Mouse (Mus musculus) brain, embryonic 14.5 days (tissue): ENCODE data around the gene Hrc.

Experiments
- CTCF ChIP-seq: fragments of 200-500 bp; IDR thresholded peaks from 2 replicates; pipeline ENCODE4 v1.5.1; 2012; ENCODE audit warnings: inconsistent platforms, mild to moderate bottlenecking, moderate library complexity, borderline replicate concordance; ENCODE audit not compliant: insufficient read depth, insufficient read length; ENCODE audit errors: extremely low read depth
- POLR2A ChIP-seq: fragments of 200-500 bp; IDR thresholded peaks from 2 replicates; pipeline ENCODE4 v1.6.1; 2012; ENCODE audit warnings: mild to moderate bottlenecking, inconsistent platforms, borderline replicate concordance; ENCODE audit not compliant: poor library complexity, insufficient read depth, insufficient read length, severe bottlenecking; ENCODE audit errors: extremely low read depth

DNA sequence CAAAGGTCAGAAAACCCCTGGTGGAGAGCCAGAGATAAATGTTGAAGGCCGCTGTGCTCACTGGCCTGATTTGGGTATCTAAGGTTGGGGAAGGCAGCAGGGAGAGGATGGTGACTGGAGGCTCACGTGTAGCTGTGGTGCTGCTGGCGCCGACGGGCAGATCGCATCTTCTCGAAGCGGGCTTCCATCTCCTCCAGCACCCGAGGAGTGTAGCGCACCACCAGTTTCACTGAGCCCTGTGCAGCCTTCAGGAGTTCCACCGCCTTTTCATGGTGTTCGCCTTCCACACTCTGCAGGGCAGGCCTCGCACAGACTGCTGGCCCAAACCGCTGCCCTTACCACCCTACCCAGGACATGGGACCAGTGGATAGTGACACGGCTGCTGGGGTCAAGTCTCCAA lies 33.1 kb downstream of the Hrc start:
- TF ChIP-seq POLR2A: no peak
- no peak for TF ChIP-seq CTCF
